Mouse (Mus musculus) CH12.LX (cell line): ENCODE measurements at regions not wholly inside any gene's neighbourhood (a gene's known extent, or its start where the extent isn't known, plus 50 kb on each side); places are given as distances from the start of the nearest gene placed in this dataset.

Experiments used
- BHLHE40 ChIP-seq: IDR thresholded peaks from 2 replicates; pipeline ENCODE4 v1.6.1; 2011; ENCODE audit warnings: mild to moderate bottlenecking, low read depth, low read length, improper control_type of control experiment
- CHD2 ChIP-seq: IDR thresholded peaks from 2 replicates; pipeline ENCODE4 v1.6.1; 2011; ENCODE audit warnings: low read length, improper control_type of control experiment
- CTCF ChIP-seq, 2 experiments: IDR thresholded peaks in 1 of 2; conservative IDR thresholded peaks in 1 of 2; 2 replicates each; pipeline ENCODE4 v1.5.1; 2011 to 2012; ENCODE audit warnings: low read depth in 2 of 2, low read length in 2 of 2, improper control_type of control experiment in 1 of 2, inconsistent platforms in 1 of 2, mild to moderate bottlenecking in 1 of 2, moderate library complexity in 1 of 2
- EP300 ChIP-seq: IDR thresholded peaks from 2 replicates; pipeline ENCODE4 v1.6.1; 2011; ENCODE audit warnings: low read length, improper control_type of control experiment
- GABPA ChIP-seq: IDR thresholded peaks from 2 replicates; pipeline ENCODE4 v1.6.1; 2012; ENCODE audit warnings: low read depth, low read length, improper control_type of control experiment, inconsistent platforms; ENCODE audit not compliant: insufficient replicate concordance
- JUND ChIP-seq: conservative IDR thresholded peaks from 2 replicates; pipeline ENCODE4 v1.6.1; 2011; ENCODE audit warnings: low read depth, low read length, improper control_type of control experiment
- KAT2A ChIP-seq: IDR thresholded peaks from 2 replicates; pipeline ENCODE4 v1.6.1; 2012; ENCODE audit warnings: low read length, improper control_type of control experiment, inconsistent platforms; ENCODE audit not compliant: insufficient replicate concordance
- MEF2A ChIP-seq: IDR thresholded peaks from 2 replicates; pipeline ENCODE4 v1.6.1; 2014; ENCODE audit warnings: low read depth, mild to moderate bottlenecking, inconsistent platforms, low read length, improper control_type of control experiment, borderline replicate concordance
- NRF1 ChIP-seq: IDR thresholded peaks from 2 replicates; pipeline ENCODE4 v1.6.1; 2014; ENCODE audit warnings: low read depth, mild to moderate bottlenecking, inconsistent platforms, low read length, improper control_type of control experiment, moderate library complexity
- POLR2A ChIP-seq: IDR thresholded peaks from 2 replicates; pipeline ENCODE4 v1.6.1; 2011; ENCODE audit warnings: low read depth, mild to moderate bottlenecking, improper control_type of control experiment, low read length
- RAD21 ChIP-seq: IDR thresholded peaks from 2 replicates; pipeline ENCODE4 v1.6.1; 2011; ENCODE audit warnings: low read depth, mild to moderate bottlenecking, low read length, improper control_type of control experiment, moderate library complexity
- UBTF ChIP-seq: IDR thresholded peaks from 2 replicates; pipeline ENCODE4 v1.6.1; 2012; ENCODE audit warnings: low read depth, mild to moderate bottlenecking, inconsistent platforms, low read length, improper control_type of control experiment, moderate library complexity
- USF1 ChIP-seq: IDR thresholded peaks from 2 replicates; pipeline ENCODE4 v1.6.1; 2014; ENCODE audit warnings: low read depth, mild to moderate bottlenecking, inconsistent platforms, low read length, improper control_type of control experiment

DNA sequence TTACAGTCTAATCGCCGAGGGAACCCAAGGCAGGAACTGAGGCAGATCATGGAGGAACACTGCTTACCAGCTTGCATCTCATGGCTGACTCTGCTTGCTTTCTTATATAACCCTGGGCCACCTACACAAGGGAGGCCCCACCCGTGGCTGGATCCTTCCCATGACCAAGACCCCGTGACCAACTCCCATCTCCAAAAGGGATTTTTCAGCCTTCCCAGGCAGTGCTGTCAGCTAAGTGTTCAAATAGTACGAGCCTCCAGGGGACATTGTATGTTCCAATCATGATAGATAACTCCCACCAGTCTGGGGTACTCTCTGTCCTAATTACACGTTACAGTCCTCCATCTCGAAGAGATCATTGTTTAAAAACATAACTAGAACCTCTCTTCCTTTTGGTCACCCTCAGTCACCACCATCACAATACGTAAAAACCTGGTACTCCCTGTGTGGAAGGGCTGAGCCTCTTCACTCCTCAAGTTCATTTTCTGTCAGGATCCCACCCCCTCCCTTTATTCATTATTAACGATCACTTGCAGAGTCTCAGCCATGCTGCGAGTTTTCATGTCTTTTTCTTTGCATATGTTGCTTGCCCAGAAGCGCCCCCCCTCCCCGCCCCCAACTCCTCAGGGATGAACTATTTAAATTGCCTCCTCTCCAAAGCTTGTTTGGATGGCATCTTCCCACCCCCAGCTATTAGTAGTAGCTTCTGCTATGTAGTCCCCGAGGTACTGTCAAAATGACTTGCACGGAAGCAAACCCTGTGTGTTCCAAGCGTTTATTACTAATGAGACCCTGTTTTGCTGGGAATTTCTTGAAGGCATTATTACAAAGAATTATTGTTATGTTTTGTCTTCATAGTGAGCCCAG lies 406.2 kb upstream of the Mmadhc start:
- TF ChIP-seq USF1 (no peak), NRF1 (no peak), CHD2 (no peak), JUND (no peak), POLR2A (no peak), CTCF (conservative IDR thresholded peaks at IDR 0.05 in 1 of 2, IDR thresholded peaks at IDR 0.05 in 1 of 2; ENCODE audit: low read depth in 2 of 2, low read length in 2 of 2) (no peak), GABPA (no peak), KAT2A (no peak), MEF2A (no peak), BHLHE40 (no peak), UBTF (no peak), RAD21 (no peak), EP300 (no peak)
